Mouse (Mus musculus) lung, postnatal 0 days (tissue): ENCODE measurements around the gene Plekha4. TPM values are rescaled to one million over a fixed set of nuclear protein-coding genes. Genes with fewer than 3 reads are reported as not detected.

ENCODE experiments used
- ATAC-seq: fragments of 200-750 bp; cut with Nextera tagmentation; 2 replicates; pipeline ENCODE4 v1.8.0; 2017; ENCODE audit warnings: moderate library complexity
- DNase-seq: peaks from one replicate; pipeline ENCODE4 v3.0.0-alpha.2; 2016; ENCODE audit warnings: low spot score
- H3K27ac ChIP-seq: fragments of 300-500 bp; sonication (generic); 2 replicates; pipeline ENCODE4 v1.5.1; 2014; ENCODE audit warnings: antibody characterized with exemption, mild to moderate bottlenecking, low read length, mixed read lengths
- H3K27me3 ChIP-seq: fragments of 300-500 bp; sonication (generic); replicated peaks from 2 replicates; pipeline ENCODE4 v1.6.1; 2014; ENCODE audit warnings: low read length, mixed read lengths; ENCODE audit not compliant: insufficient read depth
- H3K36me3 ChIP-seq: fragments of 300-500 bp; sonication (generic); 2 replicates; pipeline ENCODE4 v1.6.1; 2014; ENCODE audit warnings: low read length, mixed read lengths; ENCODE audit not compliant: insufficient read depth
- H3K4me1 ChIP-seq: fragments of 300-500 bp; sonication (generic); 2 replicates; pipeline ENCODE4 v1.6.1; 2014; ENCODE audit warnings: antibody characterized with exemption, low read depth, low read length, mixed read lengths; ENCODE audit not compliant: insufficient read depth
- H3K4me2 ChIP-seq: fragments of 300-500 bp; sonication (generic); replicated peaks from 2 replicates; pipeline ENCODE4 v1.6.1; 2014; ENCODE audit warnings: low read depth, mild to moderate bottlenecking, low read length, moderate library complexity, mixed read lengths
- H3K4me3 ChIP-seq: fragments of 300-500 bp; sonication (generic); 2 replicates; pipeline ENCODE4 v1.5.1; 2014; ENCODE audit warnings: low read depth, low read length
- H3K9ac ChIP-seq: fragments of 300-500 bp; sonication (generic); replicated peaks from 2 replicates; pipeline ENCODE4 v1.6.1; 2014; ENCODE audit warnings: low read depth, mild to moderate bottlenecking
- H3K9me3 ChIP-seq: fragments of 300-500 bp; sonication (generic); 2 replicates; pipeline ENCODE4 v1.6.1; 2016; ENCODE audit warnings: low read length, mixed read lengths
- CTCF ChIP-seq: IDR thresholded peaks from 2 replicates; pipeline ENCODE4 v1.5.1; 2016; ENCODE audit warnings: antibody characterized with exemption, mild to moderate bottlenecking
- EP300 ChIP-seq: IDR thresholded peaks from 2 replicates; pipeline ENCODE4 v1.6.1; 2016; ENCODE audit warnings: antibody characterized with exemption, mild to moderate bottlenecking, control low read depth
- WGBS: fragments of 180-500 bp; shearing (Covaris S2); extraction: QIAGEN DNeasy Blood & Tissue Kit; methylation state at CpG from one replicate; pipeline ENCODE4 v1.1.7; 2014; 5-methylcytosine and 5-hydroxymethylcytosine counted together
- polyA plus RNA-seq: library from polyadenylated mRNA; unstranded; fragments of >200 nt; fragmentation: Nextera tagmentation; extraction: Ambion mirVana; gene quantifications from 2 replicates; pipeline ENCODE4 v1.2.1, GENCODE M21; 2015

Plekha4 gene
- polyA plus RNA-seq, 1 experiment from 2014 or later, result 2.1 TPM

GRCm38 (mm10) chr7:45593118-45593815 lies 67.1 kb downstream of the Plekha4 start:
- TF ChIP-seq EP300, result no peak
- TF ChIP-seq CTCF, result peak; percentile 94
- H3K4me1 ChIP-seq, result no peaks in the 10 kb centered on the region
- no peak overlapping the region for H3K27ac ChIP-seq
- H3K4me2 ChIP-seq, result no peak overlapping the region
- no peak overlapping the region for H3K9ac ChIP-seq
- 16% methylated on average over 10 of the region's 10 CpGs for WGBS
- no peak overlapping the region for H3K4me3 ChIP-seq
- ATAC-seq (no peak), DNase-seq (peak; percentile 85)
- H3K27me3 ChIP-seq, result no peaks in the 10 kb centered on the region
- no peaks in the 10 kb centered on the region for H3K9me3 ChIP-seq
- H3K36me3 ChIP-seq, result no peaks in the 10 kb centered on the region

DNA sequence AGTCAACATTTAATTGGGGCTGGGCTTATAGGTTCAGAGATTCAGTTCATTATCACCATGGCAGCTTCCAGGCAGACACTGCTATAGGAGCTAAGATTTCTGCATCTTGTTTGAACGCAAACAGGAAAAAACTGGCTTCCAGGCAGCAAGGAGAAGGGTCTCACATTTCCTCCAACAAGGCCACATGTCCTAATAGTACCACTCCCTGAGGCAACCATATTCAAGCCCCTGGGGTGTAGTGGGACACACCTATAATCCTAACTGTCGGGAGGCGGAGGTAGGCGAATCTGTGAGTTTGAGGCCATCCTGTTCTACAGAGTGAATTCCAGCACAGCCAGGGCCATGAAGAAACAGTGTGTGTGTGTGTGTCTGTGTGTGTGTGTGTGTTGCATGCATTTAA lies 69.0 kb downstream of the Plekha4 start:
- no peak for TF ChIP-seq CTCF
- TF ChIP-seq EP300, result no peak
- ATAC-seq (no peak), DNase-seq (no peak)
- no peak overlapping the region for H3K9ac ChIP-seq
- no peaks in the 10 kb centered on the region for H3K36me3 ChIP-seq
- no peaks in the 10 kb centered on the region for H3K27me3 ChIP-seq
- no peak overlapping the region for H3K4me2 ChIP-seq
- H3K9me3 ChIP-seq, result no peaks in the 10 kb centered on the region
- 85% methylated on average over 4 of the region's 4 CpGs for WGBS
- H3K27ac ChIP-seq, result no peak overlapping the region
- no peak overlapping the region for H3K4me3 ChIP-seq
- no peaks in the 10 kb centered on the region for H3K4me1 ChIP-seq

GRCm38 (mm10) chr7:45596107-45596506 lies 70.0 kb downstream of the Plekha4 start:
- TF ChIP-seq EP300 (no peak), CTCF (no peak)
- Histone ChIP-seq H3K36me3 (no peaks in the 10 kb centered on the region), H3K9me3 (no peaks in the 10 kb centered on the region), H3K27ac (no peak overlapping the region), H3K4me2 (no peak overlapping the region), H3K27me3 (no peaks in the 10 kb centered on the region), H3K4me3 (no peak overlapping the region), H3K4me1 (no peaks in the 10 kb centered on the region), H3K9ac (no peak overlapping the region)
- no peak for ATAC-seq
- no peak for DNase-seq
- 91% methylated on average over 1 of the region's 1 CpGs for WGBS

DNA sequence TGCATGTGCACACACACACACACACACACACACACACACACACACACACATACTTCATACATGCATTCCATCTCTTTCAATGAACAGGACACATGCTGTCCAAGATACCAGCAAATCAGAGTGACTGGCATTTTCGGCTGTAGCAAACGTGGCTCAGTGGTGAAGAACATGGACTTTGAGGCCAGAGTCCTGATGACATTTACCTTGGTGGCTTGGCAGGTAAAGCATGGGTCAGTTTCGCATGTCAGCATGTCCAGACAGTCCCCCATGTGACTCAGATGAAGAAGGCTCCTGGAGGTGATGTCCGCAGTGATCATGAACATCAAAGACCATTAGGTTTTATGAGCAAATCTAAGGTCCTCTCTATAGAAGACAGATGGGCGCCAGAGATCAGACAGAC lies 70.9 kb downstream of the Plekha4 start:
- no peak for TF ChIP-seq CTCF
- no peak for TF ChIP-seq EP300
- Histone ChIP-seq H3K9me3 (no peaks in the 10 kb centered on the region), H3K4me2 (no peak overlapping the region), H3K36me3 (no peaks in the 10 kb centered on the region), H3K4me3 (no peak overlapping the region), H3K4me1 (no peaks in the 10 kb centered on the region), H3K27ac (no peak overlapping the region), H3K9ac (no peak overlapping the region), H3K27me3 (no peaks in the 10 kb centered on the region)
- ATAC-seq, result no peak
- WGBS, result 87% methylated on average over 5 of the region's 5 CpGs
- no peak for DNase-seq

- no peak overlapping the region for H3K27ac ChIP-seq
- H3K9ac ChIP-seq, result no peak overlapping the region
- TF ChIP-seq CTCF (no peak), EP300 (no peak)
- 85% methylated on average over 6 of the region's 6 CpGs for WGBS
- DNase-seq (no peak), ATAC-seq (no peak)
- H3K4me2 ChIP-seq, result no peak overlapping the region
- H3K4me3 ChIP-seq, result no peak overlapping the region
- H3K9me3 ChIP-seq, result no peaks in the 10 kb centered on the region
- no peaks in the 10 kb centered on the region for H3K27me3 ChIP-seq
- H3K36me3 ChIP-seq, result no peaks in the 10 kb centered on the region
- no peaks in the 10 kb centered on the region for H3K4me1 ChIP-seq
Observed at GRCm38 (mm10) chr7:45597527-45597926, 71.4 kb downstream of the Plekha4 start.

DNA sequence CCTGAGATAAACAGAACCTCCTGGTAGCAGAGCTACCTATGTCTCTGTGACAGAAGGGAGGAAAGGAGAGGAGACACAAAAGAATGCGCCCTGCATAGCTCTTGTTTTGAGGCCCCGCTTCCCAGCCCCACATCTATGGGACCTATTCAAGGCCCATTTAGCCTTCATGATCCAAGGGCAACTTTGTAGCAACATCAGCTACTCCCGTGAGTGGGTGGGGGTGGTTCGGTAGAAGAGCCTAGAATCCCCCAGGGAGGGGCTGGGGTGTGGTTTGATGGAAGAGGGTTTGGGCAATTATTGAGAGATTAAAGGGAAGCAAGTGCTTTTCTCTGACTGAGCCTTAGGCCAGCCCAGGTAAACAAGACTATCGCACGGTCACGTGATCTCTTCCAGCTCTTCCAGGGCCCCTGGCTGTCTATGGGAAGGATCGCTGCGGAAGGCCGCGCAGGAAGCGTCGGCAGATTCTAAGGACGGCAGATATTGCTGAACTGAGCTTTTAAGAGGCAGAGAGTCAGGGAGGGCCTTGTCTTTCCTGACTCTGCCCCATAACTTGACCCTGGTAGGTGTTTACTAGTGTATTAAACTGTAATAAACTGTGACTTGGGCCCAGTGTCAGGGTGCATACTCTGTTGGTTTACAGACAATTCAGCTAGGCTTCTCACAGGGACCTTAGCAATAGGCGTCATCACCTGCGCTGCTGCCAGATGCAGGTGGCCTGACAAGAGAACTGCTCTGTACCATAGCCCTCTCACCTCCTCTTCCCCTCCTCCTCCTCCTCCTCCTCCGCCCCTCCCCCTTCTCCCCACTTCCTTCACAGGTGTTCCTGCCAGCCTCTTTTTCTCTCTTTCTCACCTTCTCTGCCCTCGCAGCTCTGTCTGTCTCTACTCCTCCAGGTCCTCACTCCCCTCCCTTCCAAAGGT lies 73.1 kb downstream of the Plekha4 start:
- WGBS, result 34% methylated on average over 18 of the region's 18 CpGs
- Histone ChIP-seq H3K4me3 (no peak overlapping the region), H3K9ac (no peak overlapping the region), H3K27ac (no peak overlapping the region), H3K4me1 (no peaks in the 10 kb centered on the region), H3K4me2 (no peak overlapping the region), H3K27me3 (no peaks in the 10 kb centered on the region), H3K36me3 (no peaks in the 10 kb centered on the region), H3K9me3 (no peaks in the 10 kb centered on the region)
- ATAC-seq (0 out of 2 replicates have a peak, but pooled peaks have one; percentile 26), DNase-seq (no peak)
- TF ChIP-seq CTCF, result no peak

Other genes starting within 250 kb of the Plekha4 start
- not detected in 2 replicates for gene Slc6a21, start 248.8 kb upstream of the Plekha4 start, polyA plus RNA-seq
- 19.2 and 21.9 TPM in 2 replicates for gene Trpm4, start 192.6 kb upstream of the Plekha4 start, polyA plus RNA-seq
- gene Hrc, start 191.0 kb upstream of the Plekha4 start, polyA plus RNA-seq, result 0.50 and 0.54 TPM in 2 replicates
- 1.8 and 2.0 TPM in 2 replicates for gene Ppfia3, start 159.3 kb upstream of the Plekha4 start, polyA plus RNA-seq
- gene Lin7b, start 155.7 kb upstream of the Plekha4 start, polyA plus RNA-seq, result 0.49 TPM in 1 of 2 replicates, not detected in the other
- 85.3 and 104 TPM in 2 replicates for gene Snrnp70, start 130.6 kb upstream of the Plekha4 start, polyA plus RNA-seq
- 0.16 and 0.24 TPM in 2 replicates for gene Kcna7, start 120.7 kb upstream of the Plekha4 start, polyA plus RNA-seq
- gene Ntf5, start 112.6 kb upstream of the Plekha4 start, polyA plus RNA-seq, result 7.1 and 7.2 TPM in 2 replicates
- gene Lhb, start 105.5 kb upstream of the Plekha4 start, polyA plus RNA-seq, result 4.5 and 4.7 TPM in 2 replicates
- 19.2 and 19.6 TPM in 2 replicates for gene Gys1, start 91.5 kb upstream of the Plekha4 start, polyA plus RNA-seq
- 59.9 and 63.5 TPM in 2 replicates for gene Ruvbl2, start 88.2 kb upstream of the Plekha4 start, polyA plus RNA-seq
- gene Ftl1, start 66.4 kb upstream of the Plekha4 start, polyA plus RNA-seq, result 5,808 and 6,026 TPM in 2 replicates
- gene Bax, start 59.4 kb upstream of the Plekha4 start, polyA plus RNA-seq, result 144 and 155 TPM in 2 replicates
- gene Tulp2, start 44.5 kb upstream of the Plekha4 start, polyA plus RNA-seq, result 0.25 and 0.52 TPM in 2 replicates
- not detected in 2 replicates for gene Gm45808, start 39.5 kb upstream of the Plekha4 start, polyA plus RNA-seq
- gene Dhdh, start 37.5 kb upstream of the Plekha4 start, polyA plus RNA-seq, result 3.5 and 4.5 TPM in 2 replicates
- 203 and 213 TPM in 2 replicates for gene Nucb1, start 15.9 kb upstream of the Plekha4 start, polyA plus RNA-seq
- 36.6 and 39.1 TPM in 2 replicates for gene Ppp1r15a, start 62 bp upstream of the Plekha4 start, polyA plus RNA-seq
- gene Hsd17b14, start 28.6 kb downstream of the Plekha4 start, polyA plus RNA-seq, result 0.95 and 1.4 TPM in 2 replicates
- gene Bcat2, start 43.8 kb downstream of the Plekha4 start, polyA plus RNA-seq, result 29.4 and 39.8 TPM in 2 replicates
- gene Fgf21, start 89.2 kb downstream of the Plekha4 start, polyA plus RNA-seq, result not detected in 2 replicates
- gene Fut1, start 91.0 kb downstream of the Plekha4 start, polyA plus RNA-seq, result 0.13 and 0.18 TPM in 2 replicates
- gene Izumo1, start 95.5 kb downstream of the Plekha4 start, polyA plus RNA-seq, result 0.19 and 0.32 TPM in 2 replicates
- gene Rasip1, start 101.2 kb downstream of the Plekha4 start, polyA plus RNA-seq, result 43.3 and 49.0 TPM in 2 replicates
- gene Mamstr, start 113.6 kb downstream of the Plekha4 start, polyA plus RNA-seq, result 4.0 and 4.8 TPM in 2 replicates
- 0.27 and 0.84 TPM in 2 replicates for gene Fut2, start 140.1 kb downstream of the Plekha4 start, polyA plus RNA-seq
- 2.4 TPM in 2 replicates for gene Ntn5, start 157.7 kb downstream of the Plekha4 start, polyA plus RNA-seq
- 1.0 and 2.0 TPM in 2 replicates for gene Sec1, start 168.1 kb downstream of the Plekha4 start, polyA plus RNA-seq
- gene Car11, start 173.5 kb downstream of the Plekha4 start, polyA plus RNA-seq, result 1.5 and 2.4 TPM in 2 replicates
- 6.8 and 9.4 TPM in 2 replicates for gene Dbp, start 178.8 kb downstream of the Plekha4 start, polyA plus RNA-seq
- 720 and 782 TPM in 2 replicates for gene Rpl18, start 189.1 kb downstream of the Plekha4 start, polyA plus RNA-seq
- 17.9 and 18.2 TPM in 2 replicates for gene Sphk2, start 191.7 kb downstream of the Plekha4 start, polyA plus RNA-seq
- gene Fam83e, start 194.9 kb downstream of the Plekha4 start, polyA plus RNA-seq, result 1.7 and 2.3 TPM in 2 replicates
- gene Spaca4, start 199.5 kb downstream of the Plekha4 start, polyA plus RNA-seq, result not detected in 2 replicates